Mouse (Mus musculus): ENCODE measurements around the gene Itpkb. TPM values are rescaled to one million over a fixed set of nuclear protein-coding genes. Genes with fewer than 3 reads are reported as not detected.

The Itpkb gene
- total and polyA plus RNA-seq, 3 experiments, result 14.6 to 17.8 (median 16.9) TPM

DNA sequence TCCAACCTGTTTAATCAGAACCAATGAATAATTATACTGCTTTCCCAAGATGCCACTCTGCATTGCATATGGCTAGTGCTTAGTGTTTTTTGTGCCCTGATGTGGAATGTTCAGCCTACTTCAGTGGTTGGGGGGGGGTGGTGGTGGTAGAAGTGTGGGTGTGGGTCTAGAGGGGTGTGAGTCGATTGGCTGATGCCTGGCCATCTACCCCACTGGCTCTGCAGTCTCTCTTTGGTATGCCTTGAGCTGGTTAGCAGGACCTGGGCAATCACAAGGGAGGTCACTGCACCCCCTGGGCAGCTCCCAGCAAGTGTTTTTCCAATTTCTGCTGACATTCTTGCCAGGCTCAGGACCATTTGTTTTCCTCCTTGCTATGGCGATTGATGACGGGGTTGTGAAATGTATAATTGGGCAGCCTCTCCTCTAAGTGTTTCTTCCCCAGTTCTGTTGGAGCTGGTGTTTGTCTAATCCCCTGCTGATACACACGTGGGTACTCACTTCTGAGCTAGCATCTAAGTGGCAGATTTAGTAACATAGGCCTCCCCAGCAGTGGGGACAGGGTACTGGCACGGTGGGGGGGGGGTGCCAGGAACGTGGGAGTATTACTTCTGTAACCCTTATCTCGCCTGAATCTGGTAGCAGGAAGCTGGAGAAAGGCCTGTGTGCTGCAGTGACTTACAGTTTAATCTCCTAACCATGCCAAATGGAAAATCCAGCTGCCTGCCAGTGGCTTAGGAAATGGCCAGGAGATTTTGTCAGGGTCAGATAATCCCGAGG, 13.3 kb downstream of the Itpkb start:
- Histone ChIP-seq H3K4me1 (ENCODE audit: insufficient read depth, low read depth, low read length) (peaks cover 26% of the 10 kb centered on the region), H3K4me3 (ENCODE audit: low read depth, low read length) (no peak overlapping the region), H3K36me3 (replicated peaks) (peaks cover 69% of the 10 kb centered on the region), H3K9me3 (replicated peaks) (no peaks in the 10 kb centered on the region), H3K27me3 (ENCODE audit: insufficient read depth, low read length) (no peaks in the 10 kb centered on the region)
- no peak for DNase-seq (ENCODE audit: low spot score)
- TF ChIP-seq GATA1 (IDR thresholded peaks at IDR 0.05; ENCODE audit: borderline replicate concordance, low read length) (no peak), GATA2 (IDR thresholded peaks at IDR 0.05; ENCODE audit: borderline replicate concordance, low read depth, low read length) (no peak), CTCF (IDR thresholded peaks at IDR 0.05; ENCODE audit: low read depth, low read length) (no peak)
- no peak for ATAC-seq (ENCODE audit: extremely low read depth, insufficient number of reproducible peaks, low FRiP score, poor library complexity, severe bottlenecking)

DNA sequence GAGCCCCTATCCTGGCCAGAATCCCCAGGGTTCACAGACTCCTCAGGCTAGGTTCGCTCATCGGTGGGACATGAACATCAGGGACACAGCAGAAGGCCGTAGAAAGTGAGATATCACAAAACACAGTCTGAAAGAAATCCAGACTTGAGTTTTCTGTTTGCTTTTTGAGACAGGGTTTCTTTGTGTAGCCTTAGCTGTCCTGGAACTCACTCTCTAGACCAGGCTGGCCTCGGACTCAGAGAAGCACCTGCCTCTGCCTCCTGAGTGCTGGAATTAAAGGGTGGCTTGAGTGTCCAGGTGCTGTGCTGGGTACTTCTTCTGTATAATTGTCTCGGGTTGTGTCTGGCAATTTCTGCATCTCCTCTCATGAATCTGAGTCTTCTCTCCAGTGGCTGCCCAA, 14.8 kb downstream of the Itpkb start:
- no peak for DNase-seq (ENCODE audit: low spot score)
- TF ChIP-seq GATA2 (IDR thresholded peaks at IDR 0.05; ENCODE audit: borderline replicate concordance, low read depth, low read length) (no peak), GATA1 (IDR thresholded peaks at IDR 0.05; ENCODE audit: borderline replicate concordance, low read length) (no peak), TAL1 (conservative IDR thresholded peaks at IDR 0.05; ENCODE audit: low read depth, low read length) (no peak), CTCF (IDR thresholded peaks at IDR 0.05; ENCODE audit: low read depth, low read length) (no peak), POLR2AphosphoS5 (IDR thresholded peaks at IDR 0.05; ENCODE audit: insufficient replicate concordance, low read depth, low read length) (no peak)
- Histone ChIP-seq H3K27me3 (ENCODE audit: insufficient read depth, low read length) (no peaks in the 10 kb centered on the region), H3K4me1 (ENCODE audit: insufficient read depth, low read depth, low read length) (peaks cover 18% of the 10 kb centered on the region), H3K36me3 (replicated peaks) (peaks cover 76% of the 10 kb centered on the region), H3K4me3 (ENCODE audit: low read depth, low read length) (no peak overlapping the region), H3K9me3 (replicated peaks) (no peaks in the 10 kb centered on the region)
- no peak for ATAC-seq (ENCODE audit: extremely low read depth, insufficient number of reproducible peaks, low FRiP score, poor library complexity, severe bottlenecking)

DNA sequence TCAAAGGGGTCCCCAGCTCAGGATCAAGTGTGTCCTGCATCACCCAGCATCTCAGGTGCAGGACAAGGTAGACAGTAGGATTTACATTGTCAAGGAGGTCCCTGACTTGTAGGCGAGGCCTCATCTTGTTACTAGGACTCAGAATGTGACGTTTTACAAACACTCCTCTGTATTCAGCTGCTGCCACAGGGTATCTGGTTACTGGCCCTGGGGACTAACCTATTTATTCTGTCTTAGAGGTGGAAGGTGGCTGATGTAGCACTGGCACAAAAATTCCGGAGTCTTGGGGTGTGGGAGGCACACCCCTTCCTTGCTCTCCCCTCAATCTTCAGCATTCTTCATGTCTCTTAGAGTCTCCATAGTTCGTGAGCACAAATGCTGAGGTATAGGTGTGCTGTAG, 16.8 kb downstream of the Itpkb start:
- peaks cover 70% of the 10 kb centered on the region for H3K36me3 ChIP-seq (replicated peaks)
- H3K4me1 ChIP-seq (ENCODE audit: insufficient read depth, low read depth, low read length), result peaks cover 18% of the 10 kb centered on the region
- H3K9me3 ChIP-seq (replicated peaks), result no peaks in the 10 kb centered on the region
- no peak overlapping the region for H3K4me3 ChIP-seq (ENCODE audit: low read depth, low read length)
- H3K27me3 ChIP-seq (ENCODE audit: insufficient read depth, low read length), result no peaks in the 10 kb centered on the region
- no peak for ATAC-seq (ENCODE audit: extremely low read depth, insufficient number of reproducible peaks, low FRiP score, poor library complexity, severe bottlenecking)
- DNase-seq (ENCODE audit: low spot score), result no peak
- TF ChIP-seq GATA2 (IDR thresholded peaks at IDR 0.05; ENCODE audit: borderline replicate concordance, low read depth, low read length) (no peak), TAL1 (conservative IDR thresholded peaks at IDR 0.05; ENCODE audit: low read depth, low read length) (no peak), CTCF (IDR thresholded peaks at IDR 0.05; ENCODE audit: low read depth, low read length) (no peak), POLR2AphosphoS5 (IDR thresholded peaks at IDR 0.05; ENCODE audit: insufficient replicate concordance, low read depth, low read length) (no peak)

GRCm38 (mm10) chr1:180347907-180348306, 17.6 kb downstream of the Itpkb start:
- TF ChIP-seq TAL1 (conservative IDR thresholded peaks at IDR 0.05; ENCODE audit: low read depth, low read length) (no peak), GATA2 (IDR thresholded peaks at IDR 0.05; ENCODE audit: borderline replicate concordance, low read depth, low read length) (no peak), CTCF (IDR thresholded peaks at IDR 0.05; ENCODE audit: low read depth, low read length) (no peak), GATA1 (IDR thresholded peaks at IDR 0.05; ENCODE audit: borderline replicate concordance, low read length) (no peak)
- no peak for ATAC-seq (ENCODE audit: extremely low read depth, insufficient number of reproducible peaks, low FRiP score, poor library complexity, severe bottlenecking)
- Histone ChIP-seq H3K4me1 (ENCODE audit: insufficient read depth, low read depth, low read length) (peaks cover 19% of the 10 kb centered on the region), H3K27me3 (ENCODE audit: insufficient read depth, low read length) (no peaks in the 10 kb centered on the region), H3K36me3 (replicated peaks) (peaks cover 71% of the 10 kb centered on the region), H3K4me3 (ENCODE audit: low read depth, low read length) (no peak overlapping the region), H3K9me3 (replicated peaks) (no peaks in the 10 kb centered on the region)
- no peak for DNase-seq (ENCODE audit: low spot score)

GRCm38 (mm10) chr1:180349090-180349489, 18.8 kb downstream of the Itpkb start:
- Histone ChIP-seq H3K36me3 (replicated peaks) (peaks cover 71% of the 10 kb centered on the region), H3K27me3 (ENCODE audit: insufficient read depth, low read length) (no peaks in the 10 kb centered on the region), H3K4me1 (ENCODE audit: insufficient read depth, low read depth, low read length) (peaks cover 10% of the 10 kb centered on the region), H3K4me3 (ENCODE audit: low read depth, low read length) (no peak overlapping the region), H3K9me3 (replicated peaks) (no peaks in the 10 kb centered on the region)
- no peak for ATAC-seq (ENCODE audit: extremely low read depth, insufficient number of reproducible peaks, low FRiP score, poor library complexity, severe bottlenecking)
- no peak for DNase-seq (ENCODE audit: low spot score)
- no peak for TF ChIP-seq GATA1 (IDR thresholded peaks at IDR 0.05; ENCODE audit: borderline replicate concordance, low read length)
- no peak for TF ChIP-seq TAL1 (conservative IDR thresholded peaks at IDR 0.05; ENCODE audit: low read depth, low read length)
- TF ChIP-seq GATA2 (IDR thresholded peaks at IDR 0.05; ENCODE audit: borderline replicate concordance, low read depth, low read length), result no peak
- TF ChIP-seq POLR2AphosphoS5 (IDR thresholded peaks at IDR 0.05; ENCODE audit: insufficient replicate concordance, low read depth, low read length), result no peak
- no peak for TF ChIP-seq CTCF (IDR thresholded peaks at IDR 0.05; ENCODE audit: low read depth, low read length)

GRCm38 (mm10) chr1:180352258-180352657, 22.0 kb downstream of the Itpkb start:
- Histone ChIP-seq H3K36me3 (replicated peaks) (peaks cover 72% of the 10 kb centered on the region), H3K4me1 (ENCODE audit: insufficient read depth, low read depth, low read length) (peaks cover 14% of the 10 kb centered on the region), H3K9me3 (replicated peaks) (no peaks in the 10 kb centered on the region), H3K4me3 (ENCODE audit: low read depth, low read length) (no peak overlapping the region), H3K27me3 (ENCODE audit: insufficient read depth, low read length) (no peaks in the 10 kb centered on the region)
- ATAC-seq (ENCODE audit: extremely low read depth, insufficient number of reproducible peaks, low FRiP score, poor library complexity, severe bottlenecking) (no peak), DNase-seq (ENCODE audit: low spot score) (no peak)
- no peak for TF ChIP-seq GATA1 (IDR thresholded peaks at IDR 0.05; ENCODE audit: borderline replicate concordance, low read length)

- Histone ChIP-seq H3K27me3 (ENCODE audit: insufficient read depth, low read length) (no peaks in the 10 kb centered on the region), H3K4me1 (ENCODE audit: insufficient read depth, low read depth, low read length) (peaks cover 18% of the 10 kb centered on the region), H3K36me3 (replicated peaks) (peaks cover 69% of the 10 kb centered on the region), H3K9me3 (replicated peaks) (no peaks in the 10 kb centered on the region), H3K4me3 (ENCODE audit: low read depth, low read length) (no peak overlapping the region)
- ATAC-seq (ENCODE audit: extremely low read depth, insufficient number of reproducible peaks, low FRiP score, poor library complexity, severe bottlenecking) (no peak), DNase-seq (ENCODE audit: low spot score) (no peak)
- no peak for TF ChIP-seq GATA2 (IDR thresholded peaks at IDR 0.05; ENCODE audit: borderline replicate concordance, low read depth, low read length)
- no peak for TF ChIP-seq POLR2AphosphoS5 (IDR thresholded peaks at IDR 0.05; ENCODE audit: insufficient replicate concordance, low read depth, low read length)
- TF ChIP-seq GATA1 (IDR thresholded peaks at IDR 0.05; ENCODE audit: borderline replicate concordance, low read length), result no peak
- TF ChIP-seq TAL1 (conservative IDR thresholded peaks at IDR 0.05; ENCODE audit: low read depth, low read length), result no peak
- no peak for TF ChIP-seq CTCF (IDR thresholded peaks at IDR 0.05; ENCODE audit: low read depth, low read length)
Measured at GRCm38 (mm10) chr1:180354129-180354528, 23.8 kb downstream of the Itpkb start.

All from G1E (cell line).